Mouse (Mus musculus) heart, adult 2 months (tissue): Measurements from ENCODE around the gene Rfng.

Experiments
- CTCF ChIP-seq: fragments of 200-600 bp; IDR thresholded peaks from 2 replicates; pipeline ENCODE4 v1.8.1; 2022; ENCODE audit warnings: antibody characterized with exemption, mild to moderate bottlenecking, moderate library complexity
- POLR2A ChIP-seq: fragments of 200-500 bp; IDR thresholded peaks from 2 replicates; pipeline ENCODE4 v1.6.1; 2011; ENCODE audit warnings: mild to moderate bottlenecking, low read depth, low read length, control low read depth; ENCODE audit not compliant: insufficient read depth

GRCm38 (mm10) chr11:120822321-120822720 is 38.3 kb upstream of the Rfng start:
- TF ChIP-seq CTCF = no peak
- TF ChIP-seq POLR2A = no peak
